Mouse (Mus musculus) kidney, postnatal 36 days (tissue): ENCODE measurements around the gene Mark3.
A peak's percentile ranks its signal among the peaks of the same experiment; 100 is the strongest.
"Not testable (repeated sequence)": the region's sequence is repeated elsewhere in the genome, so short reads cannot be mapped to it uniquely, and the experiment has no call there.

Experiments used
- DNase-seq, 2 experiments: peaks; one replicate each; pipeline ENCODE4 v3.0.0; 2021 to 2022; ENCODE audit warnings: mixed read lengths in 2 of 2

The Mark3 gene

GRCm38 (mm10) chr12:111574074-111574886 is at the start of gene Mark3:
Gene Mark3, plus strand, starts transcription at chr12:111574523.
- DNase-seq, result peak; percentile 98 to 99

GRCm38 (mm10) chr12:111524883-111525282 is 49.4 kb upstream of the Mark3 start:
- DNase-seq, result no peak

- DNase-seq, result no peak
Observed at GRCm38 (mm10) chr12:111527643-111528281, 46.6 kb upstream of the Mark3 start.

GRCm38 (mm10) chr12:111529192-111529591 is 45.1 kb upstream of the Mark3 start:
- DNase-seq, result peak in 1 of 2 experiments; percentile 38

- DNase-seq, result no peak
Observed at GRCm38 (mm10) chr12:111533096-111533794, 41.1 kb upstream of the Mark3 start.

GRCm38 (mm10) chr12:111535281-111535680 is 39.0 kb upstream of the Mark3 start:
- no peak for DNase-seq

GRCm38 (mm10) chr12:111535762-111536161 is 38.6 kb upstream of the Mark3 start:
- no peak for DNase-seq

GRCm38 (mm10) chr12:111536746-111537145 is 37.6 kb upstream of the Mark3 start:
- DNase-seq, result no peak

GRCm38 (mm10) chr12:111537341-111537740 is 37.0 kb upstream of the Mark3 start:
- DNase-seq, result peak; percentile 32 to 62

GRCm38 (mm10) chr12:111537796-111538291 is 36.5 kb upstream of the Mark3 start, which contains the start of gene Eif5:
Gene Eif5, plus strand, starts transcription at chr12:111538016.
- peak; percentile 99 for DNase-seq

- peak; percentile 89 to 92 for DNase-seq
Observed at GRCm38 (mm10) chr12:111538292-111539040, 35.9 kb upstream of the Mark3 start.

GRCm38 (mm10) chr12:111539041-111539345 is 35.3 kb upstream of the Mark3 start:
- DNase-seq, result no peak

- peak in 1 of 2 experiments; percentile 57 for DNase-seq
Observed at GRCm38 (mm10) chr12:111547070-111547469, 27.3 kb upstream of the Mark3 start.

- DNase-seq, result peak in 1 of 2 experiments; percentile 14
Observed at GRCm38 (mm10) chr12:111548555-111549289, 25.6 kb upstream of the Mark3 start.

- peak in 1 of 2 experiments; percentile 36 for DNase-seq
Observed at GRCm38 (mm10) chr12:111550679-111551078, 23.6 kb upstream of the Mark3 start.

- DNase-seq, result no peak
Observed at GRCm38 (mm10) chr12:111552342-111552741, 22.0 kb upstream of the Mark3 start.

GRCm38 (mm10) chr12:111555357-111555756 is 19.0 kb upstream of the Mark3 start:
- DNase-seq, result no peak

GRCm38 (mm10) chr12:111555893-111556292 is 18.4 kb upstream of the Mark3 start:
- not testable (repeated sequence) for DNase-seq

- DNase-seq, result no peak
Observed at GRCm38 (mm10) chr12:111557538-111557937, 16.8 kb upstream of the Mark3 start.

GRCm38 (mm10) chr12:111558655-111559054 is 15.7 kb upstream of the Mark3 start:
- DNase-seq, result no peak

GRCm38 (mm10) chr12:111559647-111560258 is 14.6 kb upstream of the Mark3 start:
- DNase-seq, result no peak
